Mouse (Mus musculus): Measurements from ENCODE around the gene Ahsg.

GRCm38 (mm10) chr16:22842871-22843270 lies 48.2 kb upstream of the Ahsg start:
- TF ChIP-seq CTCF (IDR thresholded peaks at IDR 0.05; ENCODE audit: low read depth, low read length): no peak
- no peak for TF ChIP-seq POLR2A (IDR thresholded peaks at IDR 0.05; ENCODE audit: insufficient read depth, low read length)
- TF ChIP-seq EP300 (IDR thresholded peaks at IDR 0.05; ENCODE audit: insufficient read depth, low read depth, low read length): no peak

All from ES-Bruce4 (cell line).